Mouse (Mus musculus) thymus, adult 18-20 months (tissue): ENCODE results near the gene Acsm2.

ENCODE experiments used
- DNase-seq, 2 experiments: peaks; one replicate each; pipeline ENCODE4 v3.0.0; 2022; ENCODE audit warnings: mixed read lengths in 2 of 2

Gene Acsm2

DNA sequence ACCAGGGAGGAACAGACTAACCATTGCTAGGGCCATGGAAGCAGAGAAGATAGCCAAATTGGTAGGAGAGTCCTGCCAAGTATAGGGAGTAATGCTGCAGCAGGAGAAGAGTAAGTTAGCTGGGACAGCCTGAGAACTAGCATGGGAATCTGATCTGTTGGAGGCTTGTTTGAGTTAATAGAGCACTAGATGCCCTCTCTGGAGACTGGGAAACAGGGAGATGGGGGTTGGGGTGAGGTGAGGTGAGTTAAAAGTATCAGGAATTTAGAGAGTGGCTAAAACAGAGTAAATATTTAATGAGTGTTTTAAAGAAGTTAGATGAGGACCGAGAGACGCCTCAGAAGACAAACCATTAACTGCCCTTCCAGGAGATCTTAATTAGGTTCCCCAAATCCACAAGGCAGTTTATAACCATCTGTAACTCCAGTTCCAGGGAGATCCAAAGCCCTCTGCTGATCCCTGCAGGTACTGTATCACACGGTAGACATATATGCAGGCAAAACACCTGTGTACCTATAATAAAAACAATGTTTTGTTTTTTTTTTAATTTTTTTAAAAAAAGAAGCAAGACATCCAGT lies 40.5 kb downstream of the Acsm2 start:
- no peak for DNase-seq

DNA sequence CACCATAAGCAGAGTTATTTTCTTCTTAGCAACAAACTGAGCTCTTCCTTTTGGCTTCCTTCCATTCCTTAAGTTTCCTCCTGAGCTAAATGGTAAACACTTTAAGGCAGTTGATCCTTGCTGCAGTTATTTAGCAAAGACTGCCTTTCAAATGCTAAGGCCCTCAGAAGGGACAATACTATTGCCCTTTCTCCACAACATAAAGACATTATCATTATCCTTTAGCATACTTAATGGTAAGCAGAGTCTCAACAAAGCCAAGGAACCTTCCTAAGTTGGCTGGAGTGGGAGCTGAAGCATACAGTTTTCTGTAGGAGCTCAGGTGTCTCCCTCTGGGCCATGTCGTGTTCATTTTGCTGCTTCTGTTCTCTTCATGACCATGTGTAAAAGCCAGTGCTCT lies 41.2 kb downstream of the Acsm2 start:
- DNase-seq = no peak

DNA sequence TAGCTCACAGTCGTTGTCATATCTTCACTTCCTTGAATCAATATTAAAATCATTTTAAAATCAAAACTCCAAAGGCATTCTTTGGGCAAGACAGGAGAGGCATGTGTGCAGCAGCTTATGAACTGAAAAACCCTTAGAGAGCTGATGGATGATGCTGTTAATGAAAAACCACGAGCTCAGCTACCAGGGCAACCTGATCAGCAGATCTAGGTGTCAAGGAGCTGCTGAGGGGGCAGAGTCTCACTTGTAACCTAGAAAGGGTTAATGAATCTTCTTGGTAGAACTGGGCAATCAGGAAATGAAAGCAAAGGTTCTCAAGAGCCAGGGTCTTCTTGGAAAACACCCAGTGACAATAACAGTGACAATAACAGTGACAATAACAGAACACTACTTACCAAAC lies 42.4 kb downstream of the Acsm2 start:
- no peak for DNase-seq

DNA sequence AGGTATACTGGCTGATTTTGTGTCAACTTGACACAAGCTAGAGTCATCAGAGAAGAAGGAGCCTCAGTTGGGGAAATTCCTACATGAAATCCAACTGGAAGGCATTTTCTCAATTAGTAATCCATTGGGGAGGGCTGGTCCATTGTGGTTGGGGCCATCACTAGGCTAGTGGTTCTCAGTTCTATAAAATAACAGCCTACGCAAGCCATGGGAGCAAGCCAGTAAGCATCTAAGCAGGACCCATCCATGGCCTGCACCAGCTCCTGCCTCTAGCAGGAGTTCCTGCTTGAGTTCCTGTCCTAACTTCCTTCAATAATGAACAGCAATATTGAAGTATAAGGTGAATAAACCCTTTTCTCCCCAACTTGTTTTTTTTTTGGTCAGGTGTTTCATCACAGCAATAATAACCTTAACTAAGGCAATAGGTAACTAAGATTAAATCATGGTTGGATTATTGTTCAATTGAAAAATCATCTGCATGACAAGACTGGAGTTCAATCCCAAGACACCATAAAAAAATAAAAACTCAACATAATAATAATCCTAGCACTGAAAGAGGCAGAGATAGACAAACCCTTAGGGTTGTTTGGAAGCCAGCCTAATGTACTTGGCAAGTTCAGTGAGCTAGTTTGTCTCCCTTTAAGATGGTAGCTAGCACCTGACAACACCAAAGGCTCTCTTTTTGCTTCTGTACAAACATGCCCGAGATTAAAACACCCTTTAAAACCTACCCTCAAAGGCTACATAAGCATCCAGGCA lies 47.2 kb downstream of the Acsm2 start:
- no peak for DNase-seq

DNA sequence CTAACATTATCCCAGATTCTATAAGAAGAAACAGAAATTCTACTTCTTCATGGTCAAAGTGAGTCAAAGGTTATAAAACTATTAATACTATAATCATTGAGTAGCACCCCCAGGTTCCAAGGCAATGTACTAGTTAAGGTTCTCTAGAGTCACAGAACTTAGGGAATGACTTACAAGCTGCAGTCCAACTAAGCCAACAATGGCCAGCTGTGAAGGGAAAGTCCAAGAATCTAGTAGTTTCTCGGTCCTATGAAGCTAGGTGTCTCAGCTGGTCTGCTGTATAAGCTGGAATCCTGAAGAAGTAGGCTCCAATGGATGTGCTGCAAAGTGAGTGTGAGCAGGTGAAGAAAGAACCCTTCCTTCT lies 47.8 kb downstream of the Acsm2 start:
- DNase-seq = no peak

DNA sequence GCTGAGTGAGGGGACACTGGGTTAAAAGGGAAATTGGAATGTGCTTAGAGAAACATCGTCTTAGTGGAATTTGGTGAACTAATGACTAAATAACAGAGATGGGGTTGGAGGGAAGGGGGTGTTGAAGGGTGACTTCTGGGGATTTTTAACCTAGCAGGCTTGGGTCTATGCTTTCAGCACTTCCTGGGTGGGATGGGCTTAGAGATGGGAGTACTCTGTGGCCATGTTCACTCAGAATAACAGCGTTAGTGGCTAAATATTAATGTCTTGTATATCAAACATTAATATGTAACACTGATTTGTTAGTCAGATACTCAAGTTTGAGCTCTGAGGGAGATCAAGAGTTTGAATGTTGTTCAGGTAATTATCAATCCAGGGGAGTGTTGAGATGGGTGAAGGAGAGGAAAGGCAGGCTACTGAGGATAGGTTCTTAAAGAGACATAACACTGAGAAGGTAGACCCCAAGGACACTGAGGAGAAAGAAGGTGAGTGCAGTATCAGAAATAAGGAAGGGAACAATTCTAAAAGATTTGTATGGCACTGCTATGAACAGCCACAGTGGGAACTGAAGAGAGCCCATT lies 50.9 kb downstream of the Acsm2 start:
- no peak for DNase-seq

DNA sequence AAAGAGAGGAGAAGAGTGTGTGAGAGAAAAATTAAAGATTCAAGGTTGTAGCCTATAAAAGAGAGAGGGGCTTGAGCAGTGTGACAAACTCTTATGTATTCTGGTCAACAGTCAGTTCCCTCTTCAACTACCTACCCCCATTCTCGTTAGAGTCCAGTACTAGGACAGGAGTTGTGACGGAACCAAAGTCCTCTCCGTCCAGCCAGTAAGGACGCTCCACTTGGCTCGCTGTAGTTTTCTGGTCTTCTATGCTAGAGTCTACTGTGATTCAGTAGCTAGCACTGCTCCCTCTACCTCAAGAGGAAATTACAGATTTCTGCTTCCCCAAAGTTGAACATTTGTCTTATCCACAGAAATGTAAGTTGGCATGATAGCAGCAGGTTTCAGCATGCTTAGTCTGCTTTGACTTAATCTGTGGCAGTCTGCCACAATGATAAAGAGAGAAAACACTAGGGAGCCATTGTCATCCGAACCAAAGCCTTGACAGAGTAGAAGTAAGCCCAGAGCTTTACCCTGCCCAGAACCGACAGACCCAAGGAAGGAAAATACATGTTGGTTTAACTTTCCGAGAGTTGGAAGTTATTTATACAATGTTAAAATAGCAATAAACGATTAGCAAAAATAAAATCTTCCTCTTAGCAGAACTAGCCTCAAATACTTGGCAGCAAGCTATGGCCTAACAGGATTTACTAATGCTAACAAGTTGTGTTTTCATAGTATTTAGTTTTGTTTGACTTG lies 52.0 kb downstream of the Acsm2 start:
- no peak for DNase-seq

DNA sequence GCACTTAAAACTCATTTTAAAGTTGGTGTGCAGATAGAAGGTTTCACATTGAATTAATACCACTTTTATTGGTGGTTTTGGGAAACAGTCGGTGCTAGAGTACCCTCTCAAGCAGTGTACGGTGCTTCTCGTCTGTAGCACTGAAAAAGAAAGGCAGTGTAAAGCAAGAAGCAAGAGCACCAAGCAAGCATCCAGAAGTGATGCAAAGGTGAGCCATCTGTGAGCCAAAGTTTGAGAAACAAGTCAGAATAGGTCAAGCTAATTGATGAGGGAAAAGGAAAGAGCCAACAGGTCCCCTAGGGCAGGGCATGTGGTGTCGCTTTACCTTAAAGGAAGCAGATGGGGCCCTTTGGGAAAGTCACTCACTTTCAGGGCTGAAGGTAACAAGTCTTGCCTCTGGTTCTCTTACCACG lies 52.5 kb downstream of the Acsm2 start, which contains the start of gene Acsm1:
TSS of gene Acsm1 (plus strand) at position 363 of the 413 bp plus-strand sequence.
- no peak for DNase-seq

DNA sequence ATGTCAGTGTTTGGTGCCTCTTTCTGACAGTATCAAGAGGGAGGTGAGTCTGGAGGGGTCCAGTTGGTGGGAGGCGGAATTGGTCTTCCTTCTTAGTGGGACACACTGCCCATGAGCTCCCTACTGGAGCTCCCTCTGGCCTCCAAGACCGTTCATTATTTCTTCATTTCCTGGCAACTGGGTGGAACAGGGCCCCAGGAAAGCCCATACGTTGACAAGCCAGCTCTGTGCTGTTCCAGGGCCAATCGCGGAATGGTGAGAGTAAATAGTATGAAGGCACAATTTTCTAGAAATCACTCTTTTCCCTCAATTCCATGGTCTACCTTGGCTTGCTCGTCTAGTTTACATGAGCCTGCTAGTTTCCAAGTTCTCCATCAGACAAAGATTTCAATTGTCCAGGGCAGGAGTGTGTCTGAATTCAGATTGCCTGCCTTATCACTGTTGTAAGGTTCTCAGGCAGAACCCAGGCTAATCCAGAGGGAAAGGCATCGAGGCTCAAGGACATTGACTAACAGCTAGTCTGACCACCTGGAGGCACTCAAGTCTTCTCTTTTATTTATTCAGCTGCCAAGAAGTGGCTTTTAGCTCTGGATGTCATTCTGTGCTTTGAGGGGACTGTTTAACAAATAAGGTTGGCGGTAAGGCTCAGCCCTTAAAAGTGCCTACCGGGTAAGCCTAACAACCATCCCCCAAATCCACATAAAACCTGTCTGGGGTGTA lies 53.8 kb downstream of the Acsm2 start:
- no peak for DNase-seq

DNA sequence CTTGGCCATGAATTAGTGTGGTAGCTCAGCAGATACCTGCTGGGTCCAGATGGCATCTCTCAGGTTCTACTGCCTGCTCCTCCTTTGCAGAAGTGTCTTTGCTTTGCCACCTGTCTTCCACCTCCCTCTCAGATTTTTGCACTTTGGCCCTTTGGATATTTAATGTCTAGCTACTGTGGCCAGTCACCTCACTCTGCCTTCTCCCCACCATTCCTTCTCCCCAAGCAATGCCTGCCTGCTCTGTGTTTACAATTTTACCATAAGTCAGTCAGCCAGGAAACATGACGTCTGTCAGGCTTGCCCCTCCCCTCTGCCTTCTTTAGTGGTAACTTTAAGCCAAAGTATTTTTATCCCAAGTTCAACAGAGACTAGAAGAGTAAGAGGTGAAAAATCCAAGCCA lies 62.4 kb downstream of the Acsm2 start:
- no peak for DNase-seq

DNA sequence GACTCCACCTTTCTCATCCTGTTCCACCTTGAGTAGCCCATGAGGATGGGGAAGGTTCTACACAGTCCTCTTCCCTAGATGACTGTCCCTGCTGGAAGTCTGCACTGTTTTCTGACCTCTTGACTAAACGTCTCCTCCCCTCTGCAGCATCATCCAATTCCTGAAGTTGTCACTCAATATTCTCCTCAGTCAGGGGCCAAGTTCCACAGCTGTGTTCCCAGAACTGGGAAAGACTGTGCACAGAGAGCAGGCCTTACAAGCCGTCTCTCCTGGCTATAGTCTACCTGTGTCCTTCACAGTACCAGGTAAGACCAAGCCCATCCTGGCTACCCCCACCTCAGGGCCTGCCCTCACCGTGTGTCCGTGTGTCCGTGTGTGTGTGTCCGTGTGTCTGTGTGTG lies 63.5 kb downstream of the Acsm2 start:
- DNase-seq = no peak

DNA sequence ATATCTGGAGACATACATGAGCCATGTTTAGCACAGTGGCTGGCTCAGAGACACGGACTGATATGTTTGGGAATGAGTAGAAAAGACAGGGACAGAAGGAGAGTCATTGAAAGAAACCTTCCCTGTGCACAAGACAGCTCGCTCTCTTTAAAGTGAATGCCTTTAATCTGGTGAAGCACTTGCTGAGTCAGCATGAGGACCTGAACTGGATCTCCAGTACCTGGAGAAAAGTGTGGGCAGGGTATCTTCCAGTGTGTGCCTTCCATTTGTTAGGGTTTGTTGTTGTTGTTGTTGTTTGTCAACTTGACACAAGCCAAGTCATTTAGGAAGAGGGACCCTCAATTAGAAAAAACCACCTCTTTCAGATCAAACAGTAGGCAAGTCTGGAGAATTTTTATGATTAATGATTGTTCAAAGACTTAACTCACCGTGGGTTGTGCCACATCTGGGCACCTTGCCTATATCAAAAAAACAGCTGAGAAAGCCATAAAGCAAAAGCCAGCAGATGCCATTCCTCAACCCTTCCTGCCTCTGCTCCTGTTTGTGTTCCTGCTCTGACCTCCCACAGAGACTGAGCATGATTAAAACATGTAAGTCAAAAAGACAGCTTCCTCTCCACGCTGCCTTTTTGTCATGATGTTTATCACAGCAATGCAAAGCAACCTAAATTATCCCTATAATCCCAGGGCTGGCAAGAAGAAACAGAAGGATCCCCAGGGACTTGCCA lies 64.2 kb downstream of the Acsm2 start:
- DNase-seq = no peak

DNA sequence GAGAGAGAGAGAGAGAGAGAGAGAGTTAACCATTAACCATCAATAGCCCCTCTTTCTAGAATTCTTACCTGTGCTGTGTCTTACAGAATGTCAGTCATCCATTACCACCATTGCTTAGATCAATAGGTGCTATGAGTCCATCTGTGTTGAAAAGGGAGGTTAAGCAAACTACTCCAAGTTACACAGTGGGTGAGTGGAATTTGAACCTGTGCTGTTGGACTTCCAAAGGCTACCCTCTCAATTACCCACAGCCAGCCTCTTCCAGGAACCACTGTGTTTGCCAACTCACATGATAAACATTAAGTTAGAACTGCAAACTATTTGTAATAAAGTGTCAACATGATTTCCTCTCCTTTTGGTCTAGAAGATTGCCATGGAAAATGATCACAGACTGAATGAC lies 66.0 kb downstream of the Acsm2 start:
- no peak for DNase-seq

DNA sequence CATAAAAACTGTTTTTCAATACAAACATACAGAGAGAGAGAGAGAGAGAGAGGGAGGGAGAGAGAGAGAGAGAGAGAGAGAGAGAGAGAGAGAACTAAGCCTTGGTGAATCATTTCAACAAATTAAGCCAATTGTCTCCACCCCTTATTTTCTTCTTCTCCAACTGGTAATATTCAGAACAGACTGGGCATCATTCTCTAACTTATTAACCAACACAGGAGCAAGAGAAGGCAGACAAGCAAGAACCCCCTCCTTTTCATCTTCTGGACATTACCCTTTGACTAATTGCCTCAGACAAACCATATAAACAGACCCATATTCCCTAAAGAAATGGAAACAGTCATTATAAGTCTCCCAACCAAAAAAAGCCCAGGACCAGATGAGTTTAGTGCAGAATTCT lies 84.6 kb downstream of the Acsm2 start:
- no peak for DNase-seq

DNA sequence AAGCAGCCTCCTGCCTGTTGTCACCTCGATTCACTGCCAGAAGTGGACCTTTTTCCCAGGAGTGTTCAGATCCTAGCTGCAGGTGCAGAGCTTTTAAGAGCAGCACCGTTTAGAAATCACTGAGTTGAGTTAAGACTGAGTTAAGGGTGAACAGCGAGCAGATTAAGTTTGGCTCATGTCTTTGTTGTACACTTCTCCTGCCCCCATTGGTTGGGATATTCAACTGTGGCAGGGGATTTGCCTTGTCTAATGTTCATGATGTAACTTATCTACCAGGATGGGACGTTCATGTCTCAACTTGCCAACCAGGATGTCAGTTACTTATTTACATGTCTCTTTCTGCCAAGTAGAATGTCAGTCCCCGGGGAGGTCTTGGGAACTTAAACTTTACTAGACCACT lies 88.2 kb downstream of the Acsm2 start:
- DNase-seq = no peak
